Mouse (Mus musculus) C2C12 (cell line): ENCODE data around the gene Tm4sf1.

Source experiments
- CTCF ChIP-seq: IDR thresholded peaks from one replicate; pipeline ENCODE4 v1.5.1; 2011; ENCODE audit not compliant: control insufficient read depth, insufficient read depth, insufficient read length
- MAX ChIP-seq: IDR thresholded peaks from one replicate; pipeline ENCODE4 v1.6.1; 2011; ENCODE audit warnings: mild to moderate bottlenecking, control low read depth

DNA sequence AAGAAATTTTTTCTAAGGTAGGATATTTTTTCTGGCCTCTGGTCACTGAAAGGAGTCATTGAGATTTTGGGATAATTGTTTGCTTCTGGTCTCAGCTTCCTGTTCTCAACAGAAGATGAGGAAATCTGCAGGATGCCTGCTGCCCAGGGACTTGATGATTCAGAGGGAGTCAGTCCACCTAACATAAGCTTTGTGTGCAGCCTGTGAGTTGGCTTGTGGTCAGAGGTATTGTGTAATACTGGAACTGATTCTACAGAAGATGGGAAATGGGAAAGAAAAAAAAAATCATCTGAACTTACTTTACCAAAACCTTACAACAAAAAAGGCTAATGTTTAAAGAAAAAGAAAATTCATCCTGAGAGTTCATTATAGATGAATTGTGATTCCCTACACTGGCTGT lies 49.2 kb downstream of the Tm4sf1 start:
- TF ChIP-seq CTCF (no peak), MAX (no peak)
